Mouse (Mus musculus) spleen, adult 2 months (tissue): ENCODE results near the gene Limk2. TPM values are rescaled to one million over a fixed set of nuclear protein-coding genes. Genes with fewer than 3 reads are reported as not detected.

Experiments
- DNase-seq, 2 experiments: peaks; one replicate each; pipeline versions ENCODE4 v3.0.0 to v3.0.0-alpha.2; 2012 to 2021; ENCODE audit warnings: low spot score in 2 of 2, low read depth in 1 of 2
- H3K27ac ChIP-seq: fragments of 200-500 bp; 2 replicates; pipeline ENCODE4 v1.5.1; 2012; ENCODE audit warnings: low read length, inconsistent platforms; ENCODE audit not compliant: insufficient read depth
- H3K27me3 ChIP-seq: fragments of 200-500 bp; 2 replicates; pipeline ENCODE4 v1.6.1; 2012; ENCODE audit warnings: mild to moderate bottlenecking, moderate library complexity, low read length, inconsistent platforms; ENCODE audit not compliant: control insufficient read depth, insufficient read depth
- H3K36me3 ChIP-seq: fragments of 200-500 bp; 2 replicates; pipeline ENCODE4 v1.6.1; 2012; ENCODE audit warnings: mild to moderate bottlenecking, low read length, inconsistent platforms; ENCODE audit not compliant: control insufficient read depth, insufficient read depth
- H3K4me1 ChIP-seq: fragments of 200-500 bp; 2 replicates; pipeline ENCODE4 v1.6.1; 2011; ENCODE audit warnings: inconsistent platforms; ENCODE audit not compliant: control insufficient read depth, insufficient read depth, insufficient read length
- H3K4me3 ChIP-seq: fragments of 200-500 bp; 2 replicates; pipeline ENCODE4 v1.5.1; 2011; ENCODE audit warnings: mild to moderate bottlenecking, inconsistent platforms; ENCODE audit not compliant: insufficient read depth, insufficient read length; ENCODE audit errors: extremely low read depth
- CTCF ChIP-seq: fragments of 200-500 bp; IDR thresholded peaks from 2 replicates; pipeline ENCODE4 v1.5.1; 2011; ENCODE audit warnings: mild to moderate bottlenecking, inconsistent platforms; ENCODE audit not compliant: insufficient read depth, insufficient read length, insufficient replicate concordance; ENCODE audit errors: extremely low read depth
- POLR2A ChIP-seq: fragments of 200-500 bp; IDR thresholded peaks from 2 replicates; pipeline ENCODE4 v1.6.1; 2011; ENCODE audit warnings: low read depth, low read length, inconsistent platforms
- WGBS: fragments of 180-500 bp; shearing (Covaris S2); methylation state at CpG from one replicate; pipeline ENCODE4 v1.1.7; 2018; 5-methylcytosine and 5-hydroxymethylcytosine counted together
- polyA plus RNA-seq: library from polyadenylated mRNA; depleted of rRNA; stranded (reverse); fragments of >200 nt; gene quantifications from 2 replicates; pipeline ENCODE4 v1.2.3, GENCODE M21; 2012

Limk2 gene
- polyA plus RNA-seq, 1 experiment, result 66.6 TPM

DNA sequence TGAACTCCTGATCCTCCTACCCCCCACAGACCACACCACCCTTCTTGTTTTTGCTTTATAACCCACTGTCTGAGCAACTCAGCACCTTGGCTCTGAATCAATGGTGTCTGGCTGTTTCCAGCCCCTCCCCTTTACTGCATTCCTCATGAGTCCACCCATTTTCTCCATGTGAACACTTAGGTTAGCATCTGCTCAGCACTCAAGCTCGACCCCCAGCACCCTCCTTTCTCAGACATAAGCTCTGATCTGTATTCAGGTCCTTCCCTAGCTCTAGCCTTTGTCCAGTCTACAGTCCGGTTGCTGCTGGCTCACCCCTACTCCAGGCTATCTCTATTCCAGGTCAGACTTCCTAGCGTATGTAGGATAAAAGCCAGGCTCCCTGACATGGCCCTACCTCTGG is 12.9 kb downstream of the Limk2 start:
- peaks cover 6% of the 10 kb centered on the region; the same call in 1 of the 2 replicates for H3K36me3 ChIP-seq
- 90% methylated on average over 3 of the region's 3 CpGs for WGBS

DNA sequence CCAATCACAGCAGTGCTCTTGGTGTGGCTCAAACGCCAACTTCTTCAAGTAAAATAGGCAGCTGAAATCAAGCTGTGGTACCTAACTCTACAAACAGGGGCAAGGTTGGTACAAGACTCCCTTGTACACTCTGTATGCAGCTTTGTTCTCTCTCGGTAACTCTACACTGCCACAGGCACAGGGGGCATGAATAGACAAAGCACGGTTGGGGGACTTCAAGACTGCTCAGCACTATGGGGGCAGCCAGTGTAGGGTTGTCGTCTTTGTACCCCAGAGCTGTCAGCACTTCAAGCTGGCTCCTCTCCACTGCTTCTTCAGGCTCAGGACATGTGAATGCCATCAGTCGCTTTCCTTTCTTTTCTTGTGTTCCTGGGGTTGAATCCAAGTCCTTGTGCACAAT is 14.5 kb downstream of the Limk2 start:
- TF ChIP-seq POLR2A, result no peak
- TF ChIP-seq CTCF, result no peak
- Histone ChIP-seq H3K4me3 (no peak overlapping the region), H3K27ac (no peak overlapping the region), H3K36me3 (peaks cover 6% of the 10 kb centered on the region; the same call in 1 of the 2 replicates), H3K27me3 (no peaks in the 10 kb centered on the region), H3K4me1 (no peaks in the 10 kb centered on the region)
- DNase-seq, result no peak
- WGBS, result 93% methylated on average over 5 of the region's 5 CpGs

More for the DNA sequence above, 12.9 kb downstream of the Limk2 start:
- no peak overlapping the region for H3K27ac ChIP-seq
- TF ChIP-seq CTCF (no peak), POLR2A (no peak)
- H3K27me3 ChIP-seq, result no peaks in the 10 kb centered on the region
- H3K4me3 ChIP-seq, result no peak overlapping the region
- no peaks in the 10 kb centered on the region for H3K4me1 ChIP-seq
- DNase-seq, result no peak

DNA sequence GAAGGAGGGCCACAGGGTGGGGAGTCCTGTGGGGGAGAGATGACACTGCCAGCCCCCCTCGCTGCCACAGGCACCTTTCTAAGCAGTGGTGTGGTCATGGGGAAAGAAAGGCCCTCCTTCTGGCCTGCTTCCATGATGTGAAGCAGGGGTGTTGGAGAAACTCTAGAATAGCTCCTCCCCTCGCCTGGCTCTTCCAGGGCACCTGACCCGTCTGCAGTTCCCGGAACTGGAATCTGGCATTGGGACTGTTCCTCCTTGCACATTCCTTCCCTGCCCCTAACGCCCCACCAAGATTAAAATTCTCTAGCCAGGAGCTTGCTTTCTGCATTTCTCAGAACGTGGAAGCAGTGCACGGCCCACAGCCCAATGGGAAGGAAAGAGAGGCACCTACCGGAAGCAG is 16.5 kb downstream of the Limk2 start:
- Histone ChIP-seq H3K27ac (no peak overlapping the region), H3K36me3 (peaks cover 6% of the 10 kb centered on the region; the same call in 1 of the 2 replicates), H3K27me3 (no peaks in the 10 kb centered on the region), H3K4me1 (no peaks in the 10 kb centered on the region), H3K4me3 (no peak overlapping the region)
- no peak for DNase-seq
- TF ChIP-seq POLR2A (no peak), CTCF (no peak)
- WGBS, result 92% methylated on average over 8 of the region's 8 CpGs

DNA sequence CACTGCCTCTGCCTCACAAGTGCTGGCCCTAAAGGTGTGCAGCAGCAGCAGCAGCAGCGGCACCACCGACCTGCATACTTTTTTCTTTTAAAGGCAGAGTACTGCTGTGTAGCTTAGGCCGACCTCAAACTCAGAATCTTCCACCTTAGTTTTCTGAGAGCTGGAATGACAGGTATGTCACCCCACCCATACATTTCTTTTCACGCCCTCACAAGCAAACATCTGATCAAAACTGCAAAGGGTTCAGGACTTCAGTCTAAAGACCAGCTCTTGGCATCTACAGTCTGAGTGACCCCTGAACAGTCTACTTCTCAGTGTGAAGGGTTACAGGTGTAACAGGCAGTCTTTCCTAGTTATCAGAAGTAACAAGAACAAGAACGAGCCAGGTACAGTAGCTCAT is 18.2 kb downstream of the Limk2 start:
- H3K27me3 ChIP-seq, result no peaks in the 10 kb centered on the region
- H3K27ac ChIP-seq, result no peak overlapping the region
- TF ChIP-seq CTCF, result no peak
- no peak for TF ChIP-seq POLR2A
- no peaks in the 10 kb centered on the region for H3K4me1 ChIP-seq
- WGBS, result 94% methylated on average over 5 of the region's 5 CpGs
- H3K36me3 ChIP-seq, result peaks cover 6% of the 10 kb centered on the region; the same call in 1 of the 2 replicates
- no peak overlapping the region for H3K4me3 ChIP-seq
- no peak for DNase-seq

DNA sequence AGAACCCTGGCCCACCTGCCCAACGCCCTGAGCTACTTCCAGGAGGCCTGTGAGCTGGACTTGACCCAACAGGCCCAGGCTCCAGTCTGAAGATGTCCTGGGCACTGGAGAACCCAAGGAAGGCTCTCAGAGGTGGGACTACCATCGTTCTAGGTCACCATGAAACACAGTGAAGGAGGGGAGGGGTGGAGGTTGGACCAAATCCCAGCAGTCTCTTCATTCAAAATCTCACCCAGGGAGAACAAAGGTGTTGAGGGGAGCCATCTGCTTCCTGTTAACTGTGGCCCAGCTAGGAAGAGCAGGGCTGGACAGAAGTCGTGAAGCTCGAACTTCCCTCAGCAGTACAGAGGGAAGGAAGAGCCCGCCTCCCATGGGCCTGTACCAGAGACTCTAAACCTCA is 19.0 kb downstream of the Limk2 start:
- TF ChIP-seq CTCF, result no peak
- TF ChIP-seq POLR2A, result no peak
- Histone ChIP-seq H3K27me3 (no peaks in the 10 kb centered on the region), H3K4me3 (no peak overlapping the region), H3K4me1 (no peaks in the 10 kb centered on the region), H3K36me3 (peaks cover 7% of the 10 kb centered on the region; the same call in 1 of the 2 replicates), H3K27ac (no peak overlapping the region)
- 55% methylated on average over 5 of the region's 5 CpGs for WGBS
- DNase-seq, result no peak

DNA sequence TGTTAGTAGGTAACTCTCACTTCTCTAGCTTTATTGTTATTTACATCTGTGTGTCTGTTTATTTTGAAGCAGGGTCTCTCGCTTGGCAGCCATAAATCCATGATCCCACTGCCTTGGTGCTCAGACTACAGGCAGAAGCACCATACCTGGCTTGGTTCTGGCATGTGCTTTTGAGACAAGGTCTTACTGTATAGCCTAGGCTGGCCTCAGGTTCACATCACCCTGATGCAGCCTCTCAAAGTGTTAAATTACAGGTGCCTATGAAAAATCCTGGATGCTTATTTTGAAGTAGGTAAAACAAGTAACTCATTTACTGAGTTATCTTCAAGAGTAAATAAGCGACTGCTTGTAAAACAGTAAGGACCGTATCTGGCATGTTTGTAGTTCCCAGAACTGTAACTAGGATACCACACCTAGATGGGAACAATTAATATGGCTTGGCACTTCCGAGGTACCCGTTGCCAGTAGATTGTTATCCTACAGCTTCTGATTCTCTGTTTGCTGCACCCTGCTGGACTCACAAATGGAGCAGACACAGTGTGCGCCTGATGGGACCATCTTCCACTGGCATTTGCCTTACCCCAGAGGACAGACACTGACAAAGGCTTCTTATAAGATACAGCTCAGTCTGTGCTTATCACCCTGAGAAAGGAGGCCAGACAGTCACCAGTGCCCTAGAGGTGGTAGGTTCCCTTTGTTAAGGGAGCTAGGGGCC is 21.4 kb downstream of the Limk2 start:
- 84% methylated on average over 6 of the region's 6 CpGs for WGBS
- H3K4me3 ChIP-seq, result no peak overlapping the region
- no peak for TF ChIP-seq CTCF
- no peak for TF ChIP-seq POLR2A
- no peak overlapping the region for H3K27ac ChIP-seq
- peaks cover 12% of the 10 kb centered on the region; the same call in 1 of the 2 replicates for H3K36me3 ChIP-seq
- no peaks in the 10 kb centered on the region for H3K27me3 ChIP-seq
- H3K4me1 ChIP-seq, result no peaks in the 10 kb centered on the region
- DNase-seq, result no peak

DNA sequence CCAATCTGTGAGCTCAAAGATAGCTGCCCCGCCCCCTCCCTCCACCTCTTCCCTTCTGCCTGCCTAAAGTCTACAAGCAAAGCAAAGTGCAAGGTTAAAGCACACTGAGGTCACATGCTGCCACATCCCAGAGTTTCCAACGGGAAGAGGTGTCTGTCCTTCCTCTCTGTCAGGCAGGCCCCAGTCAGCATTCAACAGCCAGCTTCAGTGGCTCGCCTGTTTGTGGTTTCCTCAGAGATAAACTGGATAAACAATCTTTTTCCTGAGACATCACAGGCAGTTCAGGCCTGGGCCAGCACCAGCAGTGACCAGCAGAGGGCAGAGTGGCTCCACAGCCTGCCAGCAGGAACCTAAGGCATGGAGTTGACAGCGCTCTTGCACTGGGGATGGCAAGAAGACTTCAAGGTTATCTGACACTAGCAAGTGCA is 22.0 kb downstream of the Limk2 start:
- Histone ChIP-seq H3K27ac (no peak overlapping the region), H3K4me1 (no peaks in the 10 kb centered on the region), H3K4me3 (no peak overlapping the region), H3K36me3 (peaks cover 9% of the 10 kb centered on the region; the same call in 1 of the 2 replicates), H3K27me3 (no peaks in the 10 kb centered on the region)
- peak; percentile 98 for TF ChIP-seq CTCF
- no peak for TF ChIP-seq POLR2A
- WGBS, result 20% methylated on average over 4 of the region's 4 CpGs
- peak; percentile 38 to 78 for DNase-seq
